Mouse (Mus musculus): ENCODE data around the gene Adamts6.

DNA sequence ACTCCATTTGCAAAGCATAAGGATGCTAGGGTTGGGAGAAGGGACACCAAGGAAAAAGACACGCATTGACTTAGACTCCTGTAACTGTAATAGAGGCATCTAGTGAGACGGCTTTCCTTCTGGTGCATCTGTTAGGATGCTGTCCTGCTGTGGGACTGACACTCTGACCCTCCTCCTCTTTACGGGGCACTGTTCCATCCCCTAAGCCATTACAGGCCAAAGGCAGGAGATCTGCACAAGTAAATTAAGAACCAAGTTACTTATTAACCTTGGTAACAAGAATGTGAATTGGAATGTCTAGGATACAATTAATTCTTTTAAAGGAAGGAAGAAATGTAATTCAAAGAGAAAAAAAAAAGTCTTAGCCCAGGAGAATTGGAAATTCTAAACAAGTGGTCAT is 210.0 kb downstream of the Adamts6 start:
- no peak for TF ChIP-seq CTCF (IDR thresholded peaks at IDR 0.05; ENCODE audit: extremely low read depth, insufficient read depth, insufficient read length, insufficient replicate concordance)
- TF ChIP-seq POLR2A (IDR thresholded peaks at IDR 0.05; ENCODE audit: low read depth, low read length): no peak

All from spleen, adult 2 months (tissue).